ENCODE assay signal across 8 mouse cellular contexts in genomic region chr16:38924940-38925339, GRCm38 (mm10). TPM values are rescaled to one million over a fixed set of nuclear protein-coding genes. Genes with fewer than 3 reads are reported as not detected.
DNase-seq lines count a peak whose midpoint lies in the region; ATAC-seq lines count a peak whose summit lies in the region.

No protein-coding gene starts in this region.

- intact Hi-C loops in left cerebral cortex, postnatal 25 days (cut with DNase I) = loop anchor here (2.0 kb wide), 1 partner anchor 38 kb away; no protein-coding TSS in a partner anchor

- H3K36me3 ChIP-seq in kidney, embryonic 15.5 days = no peaks in the 10 kb centered on the region

- H3K9me3 ChIP-seq in kidney, embryonic 15.5 days (replicated peaks) = no peaks in the 10 kb centered on the region

- H3K4me1 ChIP-seq in kidney, embryonic 15.5 days = no peaks in the 10 kb centered on the region

- H3K4me2 ChIP-seq in kidney, embryonic 15.5 days = no peak overlapping the region

- H3K9ac ChIP-seq in kidney, embryonic 15.5 days = no peak overlapping the region

- 69% methylated on average over 13 of the region's 13 CpGs for WGBS in kidney, embryonic 15.5 days

- H3K27ac ChIP-seq in kidney, embryonic 15.5 days = no peak overlapping the region

- DNase-seq in layer of hippocampus, adult 11-12 months (ENCODE audit: low spot score) = peak; percentile 72
- no peak for DNase-seq in layer of hippocampus, adult 9-10 months (ENCODE audit: low spot score)
- DNase-seq in frontal cortex, postnatal 36 days (ENCODE audit: low spot score in 2 of 2) = peak; percentile 57 to 85
- peak; percentile 65 to 92 for DNase-seq in left cerebral cortex, postnatal 25 days (ENCODE audit: low spot score in 2 of 2)
- peak; percentile 64 for DNase-seq in right cerebral cortex, postnatal 25 days
- no peak for DNase-seq in embryo, embryonic 10.5 days (ENCODE audit: low spot score)
- DNase-seq in gastrocnemius, postnatal 10 days = no peak

- ATAC-seq in kidney, embryonic 15.5 days (replicated peaks; ENCODE audit: low FRiP score) = no peak

- no peaks in the 10 kb centered on the region for H3K27me3 ChIP-seq in kidney, embryonic 15.5 days

- no peak overlapping the region for H3K4me3 ChIP-seq in kidney, embryonic 15.5 days (replicated peaks)

RNA-seq across cellular contexts. Expression of gene Igsf11, which starts 32.5 kb away (rescaled TPM):
- total RNA-seq in left cerebral cortex, postnatal 25 days (2021) = 10 to 100 TPM; 38.3 to 46.5 TPM
- 2.1 and 2.6 TPM in 2 replicates for polyA plus RNA-seq in kidney, embryonic 15.5 days (2015; fragmentation: Nextera tagmentation; extraction: Ambion mirVana)
- total RNA-seq in gastrocnemius, postnatal 10 days (2021) = 1 to 10 TPM; 1.4 to 1.6 TPM

Comparison
In these comparisons a context has a peak if more than half of its experiments do, and no peak if none do; other contexts are left out.
1. DNase-seq: peak in layer of hippocampus, adult 11-12 months (single experiment), frontal cortex, postnatal 36 days (2 of 2), left cerebral cortex, postnatal 25 days (2 of 2) and right cerebral cortex, postnatal 25 days (single experiment); none in layer of hippocampus, adult 9-10 months (single experiment), embryo, embryonic 10.5 days (single experiment) and gastrocnemius, postnatal 10 days (single experiment).
2. RNA of gene Igsf11, which starts 32.5 kb away (total RNA-seq): 38.3 to 46.5 TPM in left cerebral cortex, postnatal 25 days; 1.4 to 1.6 TPM in gastrocnemius, postnatal 10 days; every median in the first group is over 10 times any median in the second.